Mouse (Mus musculus): ENCODE data around the gene Chil1.

Gene Chil1

DNA sequence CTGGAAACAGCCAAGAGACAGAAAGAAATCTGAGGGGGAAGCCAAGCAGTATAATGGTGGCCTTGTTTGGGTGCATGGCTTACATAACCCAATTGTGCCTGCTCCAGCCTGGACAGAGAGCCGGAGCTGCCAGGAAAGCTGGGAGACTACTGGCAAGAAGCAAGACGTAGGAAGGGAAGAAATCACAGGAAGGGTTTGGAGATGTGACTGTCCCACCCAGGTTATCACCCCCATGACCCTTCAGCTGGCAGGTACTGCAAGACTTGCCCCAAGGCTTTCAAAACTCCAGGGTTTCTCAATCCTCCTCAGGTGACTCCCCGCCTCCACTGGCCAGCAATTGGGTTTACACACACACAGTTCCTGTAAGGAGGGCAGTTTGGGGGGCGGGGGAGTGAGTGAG is at the start of gene Chil1:
Gene Chil1, plus strand, starts transcription at position 152 of the 400 bp plus-strand sequence.
- DNase-seq (ENCODE audit: low read depth): no peak

DNA sequence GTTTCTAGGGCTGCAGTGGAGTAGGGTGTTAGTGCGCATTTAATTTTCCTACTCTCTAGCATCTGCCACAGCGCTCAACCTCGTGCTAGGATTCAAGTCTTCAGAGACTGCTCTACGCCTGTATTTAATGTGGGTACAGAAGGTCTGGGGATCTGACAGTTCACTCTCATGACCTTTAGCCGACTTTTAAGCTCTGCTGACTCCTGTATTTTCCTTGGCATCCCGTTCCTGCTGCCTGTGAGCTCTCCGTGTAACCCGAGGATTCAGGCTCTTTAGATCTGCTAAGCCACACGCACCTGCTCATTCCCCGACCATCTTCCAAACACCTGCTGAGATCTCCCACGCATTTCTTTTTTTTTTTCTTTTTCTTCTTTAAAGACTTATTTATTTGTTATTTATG is 48.7 kb upstream of the Chil1 start:
- DNase-seq (ENCODE audit: low read depth): no peak

DNA sequence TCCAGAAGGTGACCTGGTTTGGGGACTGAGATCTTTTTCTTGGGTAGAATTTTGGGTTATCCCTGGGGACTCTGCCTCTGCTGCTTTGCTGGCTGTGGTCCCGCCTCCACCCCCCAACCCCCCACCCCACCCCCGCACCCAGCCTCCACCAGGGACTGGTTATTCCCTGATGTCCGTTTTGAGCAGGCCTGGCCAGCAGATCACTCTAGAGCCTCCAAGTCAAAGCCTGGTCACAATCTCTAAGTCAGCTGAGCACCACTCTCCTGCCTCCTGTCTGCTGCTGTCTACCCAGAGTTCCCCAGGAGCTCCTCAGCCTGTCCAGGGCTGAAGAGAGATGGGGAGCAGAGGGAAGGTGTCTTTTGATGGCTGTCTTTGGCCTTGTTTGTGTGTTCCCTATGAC is 45.6 kb upstream of the Chil1 start:
- no peak for DNase-seq (ENCODE audit: low read depth)

DNA sequence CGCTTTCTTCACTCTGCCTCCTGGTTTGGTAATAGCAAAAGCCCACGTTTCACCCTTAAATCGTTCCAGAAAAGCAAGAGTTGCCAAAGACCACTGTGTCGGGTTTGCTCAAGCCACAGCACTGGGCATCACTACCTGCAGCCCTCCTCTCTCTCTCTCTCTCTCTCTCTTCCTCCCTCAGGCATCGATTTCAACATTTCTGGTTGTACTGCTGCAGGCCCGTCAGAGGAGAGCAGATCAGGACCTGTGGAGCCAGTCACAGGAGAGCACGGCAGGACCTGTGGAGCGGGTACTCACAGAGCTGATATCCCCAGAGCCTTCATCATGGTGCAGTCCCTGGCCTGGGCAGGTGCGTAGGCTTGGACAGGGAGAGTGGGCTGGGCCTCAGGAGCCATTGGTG is 43.6 kb upstream of the Chil1 start:
- DNase-seq (ENCODE audit: low read depth): no peak

DNA sequence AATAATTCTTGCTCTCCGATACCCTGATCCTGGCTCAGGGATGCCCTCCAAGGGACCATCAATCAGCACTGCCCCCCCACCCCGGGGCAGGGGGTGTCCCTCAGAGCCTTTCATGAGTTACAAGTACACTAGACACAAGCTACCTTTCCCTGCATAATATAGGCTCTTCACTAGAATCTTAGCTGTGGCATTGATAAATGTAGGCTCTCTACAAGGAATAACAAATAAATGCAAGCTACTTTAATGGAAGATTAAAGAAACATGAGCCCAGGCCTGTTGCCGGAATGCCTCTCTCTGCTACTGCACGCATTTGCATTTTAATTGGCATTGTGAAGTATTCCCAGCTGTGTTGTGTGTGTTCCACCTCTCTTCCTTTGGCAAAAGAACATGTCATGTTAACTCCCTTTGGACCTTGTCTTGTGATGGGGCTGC is 39.6 kb upstream of the Chil1 start:
- no peak for DNase-seq (ENCODE audit: low read depth)

DNA sequence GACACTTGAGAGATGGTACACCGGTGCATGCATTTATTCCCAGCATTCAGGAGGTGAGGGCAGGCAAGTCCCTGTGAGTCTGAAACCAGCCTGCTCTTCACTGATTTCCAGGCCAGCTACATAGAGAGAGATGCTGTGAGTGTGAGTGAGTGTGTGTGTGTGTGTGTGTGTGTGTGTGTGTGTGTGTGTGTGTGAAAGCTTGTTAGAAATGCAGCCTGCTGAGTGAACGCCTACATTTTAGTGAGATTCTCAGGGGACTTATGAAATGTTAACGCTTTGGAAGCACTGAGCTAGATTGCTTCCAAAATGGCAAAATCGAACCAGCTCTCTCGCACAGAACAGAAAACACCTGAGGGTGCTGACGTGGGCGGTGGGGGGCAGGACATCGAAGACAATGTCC is 35.9 kb upstream of the Chil1 start:
- no peak for DNase-seq (ENCODE audit: low read depth)

DNA sequence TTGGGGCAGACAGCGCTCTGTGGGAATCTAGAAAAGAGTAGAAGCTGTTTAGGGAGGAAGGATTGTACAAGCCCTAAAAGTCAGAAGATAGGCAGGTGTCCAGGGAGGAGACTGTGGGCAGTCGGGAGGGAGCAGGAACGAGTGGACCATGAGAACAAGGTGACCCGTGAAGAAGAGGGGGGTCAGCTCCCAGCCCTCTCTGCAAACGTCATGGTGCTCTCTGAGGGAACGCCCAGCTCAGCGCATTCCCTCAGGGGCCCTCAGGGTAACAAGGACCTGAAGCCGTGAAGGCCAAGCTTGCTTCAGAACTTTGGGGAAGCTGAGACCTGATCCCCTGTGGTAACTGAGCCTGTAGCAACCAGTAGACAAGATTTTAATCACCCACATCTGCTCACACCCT is 31.9 kb upstream of the Chil1 start:
- DNase-seq (ENCODE audit: low read depth): no peak

DNA sequence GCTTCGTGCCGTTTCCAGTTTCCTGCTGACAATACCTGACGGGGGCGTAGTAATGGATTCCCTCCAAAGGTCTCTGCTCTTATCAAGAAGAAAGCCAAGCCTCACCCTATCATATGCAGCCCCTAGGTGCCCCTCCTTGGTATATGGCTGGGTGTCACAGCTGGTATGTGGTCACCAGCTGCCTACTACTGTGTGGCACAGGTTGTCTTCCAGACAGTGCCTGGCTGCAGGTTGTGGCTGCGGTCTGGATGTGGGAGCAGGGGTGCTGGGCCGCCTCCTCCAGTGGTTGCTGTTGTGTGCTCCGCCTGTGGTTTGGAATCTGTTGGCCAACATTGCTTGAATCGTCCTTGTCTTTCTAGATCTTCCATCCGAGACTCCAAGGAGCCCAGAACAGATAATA is 31.2 kb upstream of the Chil1 start:
- no peak for DNase-seq (ENCODE audit: low read depth)

DNA sequence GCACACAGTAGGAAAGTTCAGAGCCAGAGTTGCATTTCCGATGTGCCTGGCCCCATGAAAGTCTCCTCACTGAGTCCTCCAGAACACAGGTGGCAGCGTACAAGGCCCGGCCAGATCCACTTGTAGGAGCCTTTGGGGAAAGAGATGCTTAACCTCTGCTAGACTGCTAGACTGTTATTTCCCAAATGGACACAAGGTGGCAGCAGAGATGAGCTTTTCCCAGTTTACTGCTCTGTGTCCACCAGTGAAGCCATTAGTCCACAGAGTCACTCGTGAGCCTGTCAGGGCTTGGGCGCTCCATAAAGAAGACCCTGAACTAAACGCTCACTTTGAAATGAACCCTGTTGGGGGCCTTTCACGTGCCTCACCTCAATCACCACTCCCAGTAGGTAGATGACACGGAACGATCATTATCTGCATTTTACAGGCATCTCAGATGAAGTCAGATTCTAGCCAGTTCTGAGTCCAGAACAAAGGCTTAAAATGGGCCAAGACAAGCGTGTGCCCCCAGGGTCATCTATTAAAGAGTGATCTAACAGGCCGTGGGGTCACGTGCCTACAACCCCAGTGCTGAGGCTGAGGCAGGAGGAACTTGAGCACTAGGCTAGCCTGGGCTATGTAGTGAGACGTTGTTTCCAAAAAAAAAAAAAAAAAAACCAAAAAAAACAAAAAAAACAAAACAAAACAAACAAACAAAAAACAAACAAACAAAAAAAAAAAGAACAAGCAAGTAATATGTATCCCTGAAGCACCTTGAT is 30.1 kb upstream of the Chil1 start:
- DNase-seq (ENCODE audit: low read depth): peak; percentile 85

DNA sequence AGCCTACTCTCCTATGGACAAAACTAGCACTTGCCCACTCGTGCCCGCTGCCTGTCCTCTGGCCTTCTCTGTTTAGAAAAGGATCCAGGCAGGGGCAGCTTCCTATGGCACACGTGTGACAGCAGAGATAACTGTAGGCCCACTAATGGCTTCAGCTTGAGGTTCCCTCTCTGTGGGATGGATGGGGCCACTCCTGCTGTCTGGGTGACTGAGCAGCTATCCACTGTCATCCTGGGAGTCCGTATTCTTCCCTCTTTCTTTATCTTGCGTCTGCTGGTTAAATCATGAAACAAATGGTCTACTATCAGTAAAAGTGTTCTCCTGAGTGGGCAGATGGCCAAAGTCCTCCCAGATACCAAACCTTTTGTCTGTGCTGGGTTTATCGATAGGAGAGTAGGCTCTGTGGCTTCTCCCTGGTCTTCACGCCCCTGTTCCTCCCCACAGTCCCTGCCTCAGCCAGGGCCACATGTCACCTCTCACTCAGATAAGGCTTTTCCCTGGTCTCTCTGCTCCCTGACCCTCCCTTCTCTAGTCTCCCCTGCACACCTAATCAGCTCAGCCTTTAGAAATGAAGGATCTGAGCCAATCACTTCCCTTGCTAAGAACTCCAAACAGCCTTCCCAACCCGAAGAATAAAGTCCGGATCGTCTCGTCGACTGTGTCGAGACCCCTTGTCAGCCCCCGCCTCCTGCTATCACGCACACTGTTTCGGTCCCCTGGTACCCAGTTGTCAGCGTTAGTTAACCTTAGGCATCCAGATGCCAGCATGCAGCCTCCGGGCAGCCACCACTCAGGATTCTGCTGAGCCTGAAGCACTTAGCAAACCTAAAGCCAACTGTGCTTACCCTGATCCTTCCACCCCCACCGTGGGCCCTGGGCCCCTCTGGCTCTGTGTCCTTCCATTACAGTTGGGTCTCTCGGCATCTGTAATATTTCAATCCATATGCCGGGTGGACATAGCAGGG is 29.1 kb upstream of the Chil1 start:
- no peak for DNase-seq (ENCODE audit: low read depth)

DNA sequence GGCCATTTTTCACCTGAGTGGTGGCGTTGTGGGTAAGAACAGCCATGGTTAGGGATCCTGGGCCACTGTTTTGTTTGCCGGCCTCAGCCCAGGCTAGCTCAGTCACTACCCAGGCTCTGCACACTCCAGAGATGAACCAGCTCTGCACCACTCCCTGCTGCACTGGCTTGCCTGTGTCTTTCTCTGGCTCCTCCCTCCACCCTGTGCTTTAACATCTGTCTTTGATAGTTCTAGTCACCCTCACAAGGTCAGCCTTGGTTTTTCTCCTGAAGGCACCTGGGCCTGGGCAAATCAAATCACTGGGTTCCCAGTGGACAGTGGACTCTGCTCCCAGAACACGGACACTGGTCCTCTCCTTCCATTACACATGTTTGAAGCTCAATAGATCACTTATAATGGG is 27.9 kb upstream of the Chil1 start:
- no peak for DNase-seq (ENCODE audit: low read depth)

DNA sequence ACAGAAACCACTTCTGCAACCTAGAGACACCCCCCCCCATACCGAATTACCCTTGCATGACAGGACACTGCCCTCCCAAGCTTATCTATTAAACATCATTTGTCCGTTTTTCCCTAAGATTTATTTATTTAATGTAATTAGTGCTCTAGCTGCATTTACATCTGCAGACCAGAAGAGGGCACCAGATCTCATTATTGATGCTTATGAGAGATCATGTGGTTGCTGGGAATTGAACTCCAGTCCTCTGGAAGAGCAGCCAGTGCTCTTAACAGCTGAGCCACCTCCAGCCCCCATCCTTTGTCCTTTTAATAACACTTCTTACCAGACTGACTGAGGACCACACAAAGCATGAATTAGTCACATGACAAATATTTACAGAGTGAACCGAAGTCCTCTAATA is 27.3 kb upstream of the Chil1 start:
- DNase-seq (ENCODE audit: low read depth): peak; percentile 43

DNA sequence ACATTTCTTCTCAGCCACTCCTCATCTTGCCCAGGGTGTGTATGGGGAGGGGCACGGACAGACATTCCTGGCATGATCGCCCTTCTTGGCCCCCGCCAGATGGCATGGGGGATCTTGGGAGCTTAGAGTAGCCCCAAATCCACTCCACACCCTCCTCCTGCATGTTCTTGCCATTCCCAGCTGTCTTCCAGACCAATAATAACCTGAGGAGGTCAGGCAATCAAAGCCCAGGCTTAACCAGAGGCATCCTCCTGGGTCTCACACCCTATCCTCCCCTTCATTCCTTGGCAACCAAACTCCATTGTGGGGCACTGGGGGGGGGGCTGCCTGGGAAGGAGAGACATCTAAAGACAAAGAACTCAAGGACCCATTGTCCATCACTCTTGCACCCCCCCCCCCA is 21.6 kb upstream of the Chil1 start:
- no peak for DNase-seq (ENCODE audit: low read depth)

DNA sequence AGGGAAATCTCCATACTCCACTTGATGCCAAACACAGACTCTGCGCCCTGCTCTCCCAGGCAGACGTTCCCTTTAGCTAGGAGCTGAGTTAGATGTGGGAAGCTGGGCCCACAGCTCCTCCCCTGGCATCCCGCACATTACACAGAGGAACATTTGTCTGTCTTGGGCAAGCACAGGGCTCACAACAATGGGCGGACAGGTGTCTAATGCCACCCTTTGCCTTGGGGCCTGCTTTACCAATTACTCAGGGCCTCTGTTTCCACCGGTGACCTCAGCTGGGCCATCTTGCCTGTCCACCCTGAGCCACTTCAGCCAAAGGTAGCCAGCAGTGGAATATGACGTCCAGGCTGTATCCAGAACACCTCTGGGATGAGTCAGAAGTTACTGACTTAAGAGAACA is 20.6 kb upstream of the Chil1 start:
- no peak for DNase-seq (ENCODE audit: low read depth)

DNA sequence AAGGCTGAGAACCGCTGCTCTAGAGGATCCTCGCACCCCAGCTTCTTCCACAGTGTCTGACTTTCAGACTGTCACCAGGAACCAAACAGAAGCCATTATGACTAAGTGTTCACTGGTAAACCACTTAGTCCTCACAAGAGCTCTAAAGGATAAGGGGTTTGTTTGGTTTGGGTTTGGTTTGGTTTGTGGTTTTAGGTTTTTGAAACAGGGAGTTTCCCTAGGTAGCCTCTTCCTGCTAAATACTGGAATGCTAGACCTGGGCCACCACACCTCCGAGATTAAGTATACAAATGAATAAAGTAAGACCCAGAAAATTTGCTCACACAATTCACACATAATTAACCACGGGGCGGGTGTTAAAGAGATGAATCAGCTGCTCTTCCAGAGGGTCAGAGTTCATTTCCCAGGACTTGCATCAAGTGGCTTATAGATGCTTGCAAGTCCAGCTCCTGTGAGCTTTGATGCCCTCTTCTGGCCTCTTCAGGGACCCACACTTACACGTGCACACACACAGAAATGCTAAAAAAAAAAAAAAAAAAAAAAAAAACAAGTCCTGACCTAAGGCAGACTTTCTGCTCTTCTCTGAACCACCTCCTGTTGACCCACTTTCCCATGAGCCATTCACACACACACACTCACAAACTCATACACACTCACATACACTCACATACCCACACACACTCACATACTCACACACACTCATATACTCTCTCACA is 19.3 kb upstream of the Chil1 start:
- DNase-seq (ENCODE audit: low read depth): no peak

DNA sequence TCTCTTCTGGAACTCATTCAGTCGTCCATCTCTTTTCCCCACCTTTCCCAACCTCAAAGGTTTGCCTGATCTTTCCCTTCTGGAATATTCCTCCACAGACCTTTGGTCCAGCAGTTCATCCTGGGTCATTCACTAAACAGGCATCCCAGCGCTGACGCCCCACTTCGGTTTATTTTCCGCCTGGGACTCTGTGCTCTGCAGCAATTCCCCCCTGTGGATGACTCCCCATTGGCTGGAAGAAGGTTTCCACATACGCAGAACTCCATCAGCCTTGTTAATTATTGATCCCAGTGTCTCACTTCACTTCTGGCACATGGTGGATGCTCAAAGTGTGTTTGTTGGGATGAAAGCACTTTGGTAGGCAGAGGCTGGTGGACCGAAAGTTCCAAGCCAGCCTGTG is 18.5 kb upstream of the Chil1 start:
- no peak for DNase-seq (ENCODE audit: low read depth)

DNA sequence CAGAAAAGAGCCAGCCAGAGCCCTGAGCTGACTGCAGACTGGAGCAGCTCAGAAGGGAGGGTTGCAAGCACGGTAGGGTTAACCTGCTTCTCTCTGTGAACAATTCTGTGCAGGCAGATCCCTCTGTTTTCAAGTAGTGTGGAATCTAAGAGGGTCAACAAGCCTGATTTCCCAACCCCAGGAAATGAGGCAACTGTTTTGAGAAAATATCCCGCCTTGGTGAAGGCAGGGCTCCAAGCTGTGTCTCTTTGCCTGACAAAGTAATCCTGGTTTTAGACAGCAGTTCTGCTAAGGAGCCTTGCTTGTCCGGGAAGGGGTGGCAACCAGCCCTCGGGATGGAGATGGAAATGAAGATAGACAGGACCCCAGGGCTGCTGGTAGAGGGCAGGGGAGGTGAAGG is 17.5 kb upstream of the Chil1 start:
- no peak for DNase-seq (ENCODE audit: low read depth)

DNA sequence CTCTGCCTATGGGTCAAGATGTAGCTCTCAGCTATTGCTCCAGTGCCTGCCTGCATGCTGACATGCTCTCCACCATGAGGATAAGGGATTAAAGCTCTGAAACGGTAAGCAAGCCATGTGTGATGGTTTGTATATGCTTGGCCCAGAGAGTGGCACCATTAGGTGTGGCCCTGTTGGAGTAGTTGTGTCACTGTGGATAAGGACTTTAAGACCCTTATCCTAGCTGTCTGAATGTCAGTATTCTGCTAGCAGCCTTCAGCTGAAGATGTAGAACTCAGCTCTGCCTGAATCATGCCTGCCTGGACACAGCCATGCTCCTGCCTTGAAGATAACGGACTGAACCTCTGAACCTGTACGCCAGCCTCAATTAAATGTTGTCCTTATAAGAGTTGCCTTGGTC is 15.4 kb upstream of the Chil1 start:
- no peak for DNase-seq (ENCODE audit: low read depth)

DNA sequence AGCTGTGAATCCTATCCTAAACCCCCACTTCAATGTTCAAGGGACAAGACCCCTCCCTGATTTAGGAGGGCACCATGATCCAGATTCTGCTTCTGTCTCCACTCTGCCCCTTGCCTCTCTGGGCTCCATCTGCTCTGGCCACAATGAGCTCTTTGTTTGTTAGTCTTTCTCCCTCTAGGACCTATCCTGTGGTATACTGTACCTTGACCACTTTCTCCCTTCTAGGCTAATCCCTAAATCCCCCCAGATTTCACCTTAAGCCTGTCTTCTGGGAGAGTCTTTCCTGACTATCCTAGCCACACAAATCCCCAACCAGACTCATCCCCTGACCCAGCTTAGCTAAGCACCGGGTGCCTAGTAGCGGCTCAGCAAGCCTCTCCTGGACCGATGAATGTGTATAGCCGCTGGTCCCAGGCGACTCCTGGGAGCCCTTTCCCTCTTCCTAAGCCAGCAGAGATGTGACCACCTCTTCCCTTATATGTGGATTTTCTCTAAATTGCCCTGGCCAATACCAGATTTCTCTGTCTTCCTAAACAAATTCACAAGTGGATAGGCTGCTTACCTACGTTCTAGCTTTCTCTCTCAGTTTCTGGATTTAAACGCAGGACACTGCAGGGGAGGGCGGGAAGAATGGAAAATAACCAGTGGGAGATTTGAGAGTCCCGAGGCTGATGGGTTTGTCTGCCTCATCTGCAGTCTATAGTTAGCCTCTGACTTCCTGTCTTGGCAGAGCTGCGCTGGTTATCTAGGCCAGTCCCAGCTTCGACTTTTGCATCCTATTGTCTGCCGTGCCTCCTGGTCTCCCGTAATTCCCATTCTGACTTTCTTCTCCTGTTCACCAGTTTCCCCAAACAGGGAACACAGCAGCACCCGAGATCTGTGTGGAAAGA is 14.3 kb upstream of the Chil1 start:
- DNase-seq (ENCODE audit: low read depth): no peak

DNA sequence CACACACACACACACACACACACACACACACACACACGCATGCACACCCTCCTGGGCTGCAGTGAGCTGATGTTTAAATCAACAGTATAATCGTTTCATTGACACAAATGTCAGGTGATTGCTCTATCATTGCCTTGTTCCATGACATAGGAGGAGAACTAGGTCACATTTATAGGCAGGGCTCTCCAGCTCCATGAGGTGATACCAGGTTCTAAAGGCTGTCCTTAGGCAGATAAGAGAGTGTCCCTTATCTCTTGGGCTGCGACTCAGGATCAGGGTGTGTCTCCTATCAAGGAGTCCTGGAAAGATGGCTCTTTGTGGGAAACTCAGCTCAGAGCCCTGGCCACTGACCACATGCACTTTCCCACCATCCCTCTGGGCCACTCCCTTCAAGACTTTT is 13.4 kb upstream of the Chil1 start:
- DNase-seq (ENCODE audit: low read depth): no peak

DNA sequence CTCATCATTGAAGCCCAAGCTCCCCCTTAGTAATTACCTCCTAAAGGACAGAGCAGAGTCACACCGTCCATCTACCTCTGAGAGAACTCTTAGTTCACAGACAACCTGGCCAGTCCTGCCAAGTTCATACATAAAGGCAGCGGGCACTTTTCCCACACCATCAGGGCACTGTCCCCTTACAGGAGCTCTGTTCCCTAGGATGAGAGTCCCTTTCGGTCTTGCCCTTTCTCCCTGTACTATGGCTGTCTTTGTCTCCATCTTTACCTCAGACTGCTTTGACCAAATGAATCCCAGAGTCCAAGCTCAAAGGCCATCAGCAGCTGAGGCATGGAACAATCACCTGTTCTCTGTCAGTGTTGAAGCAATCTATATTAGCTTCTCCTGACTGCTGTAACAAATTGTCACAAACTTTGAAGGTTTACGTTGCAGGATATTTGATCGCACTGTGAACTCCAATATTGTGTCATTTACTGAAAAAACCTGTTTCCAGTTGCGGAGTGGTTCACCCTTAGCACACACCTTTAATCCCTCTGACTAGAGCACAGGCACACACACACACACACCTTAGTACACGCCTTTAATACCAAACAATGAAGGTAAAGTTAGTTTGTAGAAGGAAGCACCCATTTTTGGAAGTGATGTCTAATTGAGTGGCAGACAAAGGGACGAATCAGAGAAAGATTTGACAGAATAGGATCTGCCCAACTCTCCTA is 12.8 kb upstream of the Chil1 start:
- no peak for DNase-seq (ENCODE audit: low read depth)

Data from induced T-regulatory cell, adult 2 months (primary cell).